Mouse (Mus musculus): ENCODE results near the gene Atp2a1. TPM values are rescaled to one million over a fixed set of nuclear protein-coding genes. Genes with fewer than 3 reads are reported as not detected.

Gene Atp2a1
- polyA plus RNA-seq (2021; fragmentation: Nextera tagmentation): 0.13 and 0.16 TPM in 2 replicates
- long read RNA-seq, experiment 1: 0 reads
- long read RNA-seq, experiment 2: 0 reads

DNA sequence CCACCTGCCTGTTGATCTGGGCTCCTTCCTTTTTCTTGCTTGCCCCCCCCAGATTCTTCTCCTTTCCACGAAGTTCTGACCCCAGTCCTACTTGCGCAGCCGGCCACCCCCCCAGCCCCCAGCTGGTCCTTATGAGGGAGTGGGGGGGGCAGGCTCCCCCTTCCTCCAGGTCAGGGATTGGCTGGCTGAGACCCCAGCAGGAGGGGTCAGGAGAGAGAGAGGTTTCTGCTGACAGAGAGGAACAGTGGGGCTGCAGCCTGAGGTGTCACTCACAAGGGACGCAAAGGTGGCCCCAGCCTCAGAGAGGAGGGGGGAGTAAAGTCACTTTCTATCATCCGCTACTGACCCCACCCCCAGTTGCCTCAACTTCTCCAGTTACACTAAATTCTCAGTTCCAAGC lies at the start of gene Atp2a1:
Gene Atp2a1, minus strand, starts transcription at position 105 of the 400 bp plus-strand sequence.

DNA sequence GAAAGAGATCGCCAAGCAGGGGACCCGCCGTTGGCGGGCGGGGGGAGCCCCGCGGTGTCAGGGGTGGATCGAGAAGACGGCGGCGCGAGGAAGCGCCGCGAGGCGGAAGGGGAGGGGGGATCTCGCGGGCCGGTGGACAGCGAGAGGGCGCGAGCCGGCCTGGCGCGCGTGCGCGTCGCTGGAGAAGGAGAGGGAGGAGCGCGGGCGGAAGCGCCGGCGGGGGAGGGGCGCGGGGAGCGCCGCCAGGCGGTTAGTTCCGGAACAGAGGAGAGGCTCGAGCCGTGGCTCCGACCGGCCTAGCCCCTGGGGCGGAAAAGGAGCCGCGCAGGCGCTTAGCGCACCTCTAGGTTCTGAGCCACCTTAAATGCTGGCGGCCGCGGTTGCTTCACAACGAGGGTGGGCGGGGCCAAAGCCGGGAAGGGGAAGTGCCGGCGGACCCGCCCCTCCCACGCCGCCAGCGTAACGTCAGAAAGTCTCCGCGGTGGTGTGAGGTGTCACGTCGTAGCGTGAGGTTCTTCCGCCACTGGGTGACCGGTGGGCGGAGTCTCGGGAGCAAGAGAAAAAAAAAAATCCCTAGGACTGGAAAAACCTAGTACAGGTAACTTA lies 40.5 kb upstream of the Atp2a1 start, which contains the start of gene Atxn2l:
Gene Atxn2l, minus strand, starts transcription at position 165 of the 606 bp plus-strand sequence.

DNA sequence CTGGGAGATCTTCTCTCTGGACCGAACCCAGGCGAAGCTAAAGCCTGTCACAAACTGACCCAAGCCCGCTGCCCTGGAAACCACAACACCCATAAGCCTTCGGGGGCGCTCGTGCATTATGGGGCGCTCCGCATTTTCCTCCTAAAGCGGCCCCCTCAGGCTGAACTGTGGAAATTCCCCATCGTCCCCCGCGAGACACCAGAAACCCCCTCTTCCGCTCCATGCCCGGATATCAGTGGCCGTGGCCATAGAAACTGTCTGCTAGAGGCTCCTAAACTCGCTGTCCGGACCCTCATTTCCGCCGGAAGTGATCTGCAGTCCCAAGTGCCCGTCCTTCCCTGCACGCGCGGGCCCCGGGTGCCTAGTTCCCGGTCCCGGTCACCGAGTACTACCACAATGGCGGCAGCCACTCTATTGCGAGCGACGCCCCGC lies 24.2 kb upstream of the Atp2a1 start, which contains the start of gene Tufm:
Gene Tufm, plus strand, starts transcription at position 310 of the 432 bp plus-strand sequence.

DNA sequence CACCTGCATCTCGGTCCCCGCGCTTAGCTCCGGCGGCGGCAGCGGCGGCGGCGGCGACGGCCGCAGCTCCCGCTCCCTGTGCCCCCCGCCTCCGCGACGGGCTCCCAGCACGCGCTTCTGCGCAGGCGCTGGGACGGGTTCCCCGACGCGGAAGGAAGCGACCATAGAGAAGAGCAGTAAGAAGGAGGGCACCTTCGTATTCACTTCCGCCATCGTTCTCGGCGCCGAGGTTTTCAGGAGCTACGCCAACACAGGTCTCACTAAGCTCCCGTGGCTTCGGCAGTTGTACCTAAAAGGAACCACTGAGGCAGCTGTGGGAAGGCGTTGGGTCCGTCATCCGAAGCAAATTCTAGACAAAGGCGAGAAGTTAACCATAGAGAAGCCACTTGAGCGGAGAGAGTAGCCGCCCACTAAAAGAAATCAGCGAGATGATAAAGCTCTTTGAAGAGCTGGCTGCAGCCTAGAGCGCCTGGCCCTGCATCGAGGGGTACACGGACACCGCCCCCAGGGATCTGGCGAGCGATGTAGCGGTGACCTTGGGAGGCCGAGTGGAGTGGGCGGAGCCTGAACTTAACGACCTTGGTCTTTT lies 12.2 kb upstream of the Atp2a1 start, which contains the start of gene Sh2b1:
Gene Sh2b1, minus strand, starts transcription at position 432 of the 589 bp plus-strand sequence.

DNA sequence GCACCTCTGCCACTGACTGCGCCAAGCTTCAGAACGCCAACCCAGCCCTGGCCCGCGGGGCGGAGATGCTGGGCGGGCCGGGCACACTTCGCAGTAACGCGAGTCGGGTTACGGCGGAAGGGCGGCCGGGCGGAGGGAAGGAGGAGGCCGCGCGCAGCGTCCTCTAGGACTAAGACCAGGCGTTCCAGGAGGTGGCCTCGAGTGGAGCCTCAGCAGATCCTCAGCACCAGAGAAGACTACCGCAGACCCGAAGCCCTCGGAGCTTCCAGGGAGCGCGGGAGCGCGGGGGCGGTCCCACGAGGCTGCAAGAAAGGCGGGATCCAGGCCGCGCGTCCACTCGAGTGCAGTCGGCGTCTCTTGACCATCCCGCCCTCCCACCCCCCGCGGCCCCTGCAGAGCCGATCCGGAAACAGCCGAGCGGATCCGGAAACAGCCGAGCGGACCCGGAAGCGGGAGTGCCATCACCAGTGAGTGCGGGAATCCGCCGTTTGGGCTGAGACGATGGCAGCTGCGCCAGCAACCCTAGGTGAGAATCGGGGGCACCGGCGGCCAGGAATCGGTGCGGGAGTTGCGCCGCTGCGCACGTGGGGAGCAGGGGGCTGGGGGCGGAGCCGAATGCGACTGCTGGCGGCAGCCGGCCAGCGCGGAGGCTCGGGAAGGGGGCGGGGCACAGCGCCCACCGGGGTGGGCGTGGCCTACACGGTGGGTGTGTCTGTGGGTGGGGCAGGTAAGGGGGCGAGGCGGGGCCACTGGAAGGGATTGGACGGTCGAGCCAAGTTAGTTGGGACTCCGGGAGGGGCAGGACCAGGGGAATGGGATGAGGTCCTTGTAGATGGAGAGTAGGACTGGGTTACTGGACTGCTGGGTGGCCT lies 34.0 kb downstream of the Atp2a1 start, which contains the start of gene Rabep2:
Gene Rabep2, plus strand, starts transcription at position 129 of the 872 bp plus-strand sequence.

DNA sequence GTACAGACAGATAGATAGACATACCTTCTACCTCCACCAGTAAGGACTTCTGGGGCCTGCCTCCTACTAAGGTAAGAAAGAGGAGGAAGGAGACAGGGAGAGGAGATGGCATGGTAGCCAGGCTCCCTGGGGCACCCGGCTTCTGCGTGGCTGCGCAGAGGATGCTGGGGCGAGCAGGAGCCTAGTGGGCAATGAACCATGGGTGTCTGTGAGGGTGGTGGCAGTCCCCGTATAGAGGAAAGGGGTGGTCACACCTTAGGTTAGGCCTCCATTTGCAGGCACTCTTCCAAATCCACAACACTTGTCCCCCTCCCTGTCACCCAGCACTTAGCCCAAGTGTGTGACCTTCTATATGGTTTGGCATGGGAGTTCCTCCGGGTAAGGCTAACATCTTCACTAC lies 48.2 kb downstream of the Atp2a1 start, which contains the start of gene Cd19:
Gene Cd19, minus strand, starts transcription at position 165 of the 400 bp plus-strand sequence.

DNA sequence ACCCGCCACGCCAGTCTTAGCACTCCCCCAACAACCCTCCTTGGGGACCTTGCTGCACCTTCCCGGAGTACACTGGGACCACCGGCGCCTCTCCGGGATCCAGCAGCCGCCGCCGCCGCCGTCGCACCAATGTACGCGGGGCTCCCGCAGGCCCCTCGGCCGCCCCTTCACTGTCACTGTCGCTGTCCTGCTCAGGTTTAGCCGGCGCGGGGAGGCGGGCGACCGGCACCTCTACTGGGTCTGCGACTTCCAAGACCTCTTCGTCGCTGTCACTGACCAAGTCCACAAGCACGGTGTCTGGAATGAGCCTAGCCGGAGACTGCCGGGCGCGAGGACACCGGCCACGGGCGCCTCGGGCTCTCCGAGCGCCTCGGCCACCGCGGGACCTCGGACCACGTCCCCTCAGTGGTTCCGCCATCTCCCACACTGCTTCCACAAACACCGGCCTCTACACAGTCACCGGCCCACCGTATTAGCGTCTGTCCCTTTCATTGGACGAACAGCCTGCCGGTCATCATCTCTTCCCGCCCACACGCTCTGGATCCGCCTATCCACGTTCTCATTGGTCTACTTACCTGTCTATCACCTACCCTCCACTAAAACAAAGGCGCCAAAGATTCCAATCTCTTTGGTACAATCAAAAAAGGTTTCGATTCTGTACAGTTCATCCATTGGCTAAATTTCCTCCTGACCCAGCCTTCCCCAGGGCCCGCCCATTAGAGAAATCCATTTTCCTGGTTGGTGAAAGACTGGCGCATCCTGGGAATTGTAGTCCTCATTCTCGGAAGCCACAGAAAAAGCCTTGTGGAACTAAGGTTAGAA lies 66.4 kb downstream of the Atp2a1 start, which contains the start of gene Nfatc2ip:
Gene Nfatc2ip, minus strand, starts transcription at position 440 of the 822 bp plus-strand sequence.

Other genes starting within 250 kb of the Atp2a1 start
- 4.8 and 5.6 TPM in 2 replicates for gene Sbk1, start 190.5 kb downstream of the Atp2a1 start, polyA plus RNA-seq (2021; fragmentation: Nextera tagmentation)
- 0.11 TPM in 1 of 2 replicates, not detected in the other for gene Lat, start 93.5 kb downstream of the Atp2a1 start, polyA plus RNA-seq (2021; fragmentation: Nextera tagmentation)
- gene Spns1, start 85.7 kb downstream of the Atp2a1 start, polyA plus RNA-seq (2021; fragmentation: Nextera tagmentation): 61.0 and 66.9 TPM in 2 replicates
- gene Nfatc2ip, start 66.4 kb downstream of the Atp2a1 start, polyA plus RNA-seq (2021; fragmentation: Nextera tagmentation): 0.82 and 1.1 TPM in 2 replicates
- not detected in 2 replicates for gene Cd19, start 48.2 kb downstream of the Atp2a1 start, polyA plus RNA-seq (2021; fragmentation: Nextera tagmentation)
- gene Rabep2, start 34.3 kb downstream of the Atp2a1 start, polyA plus RNA-seq (2021; fragmentation: Nextera tagmentation): 7.5 and 8.5 TPM in 2 replicates
- gene Sh2b1, start 12.3 kb upstream of the Atp2a1 start, polyA plus RNA-seq (2021; fragmentation: Nextera tagmentation): 32.6 and 36.0 TPM in 2 replicates
- gene Tufm, start 24.3 kb upstream of the Atp2a1 start, polyA plus RNA-seq (2021; fragmentation: Nextera tagmentation): 84.1 and 87.2 TPM in 2 replicates
- 36.7 and 53.5 TPM in 2 replicates for gene Atxn2l, start 40.3 kb upstream of the Atp2a1 start, polyA plus RNA-seq (2021; fragmentation: Nextera tagmentation)
- gene Eif3c, start 103.3 kb upstream of the Atp2a1 start, polyA plus RNA-seq (2021; fragmentation: Nextera tagmentation): 220 and 222 TPM in 2 replicates
- 0.18 and 0.43 TPM in 2 replicates for gene Apobr, start 121.8 kb upstream of the Atp2a1 start, polyA plus RNA-seq (2021; fragmentation: Nextera tagmentation)
- 14.4 and 15.6 TPM in 2 replicates for gene Cln3, start 122.7 kb upstream of the Atp2a1 start, polyA plus RNA-seq (2021; fragmentation: Nextera tagmentation)
- not detected in 2 replicates for gene Il27, start 131.8 kb upstream of the Atp2a1 start, polyA plus RNA-seq (2021; fragmentation: Nextera tagmentation)
- 23.0 and 25.6 TPM in 2 replicates for gene Nupr1, start 167.8 kb upstream of the Atp2a1 start, polyA plus RNA-seq (2021; fragmentation: Nextera tagmentation)
- 29.6 and 29.9 TPM in 2 replicates for gene Sgf29, start 186.2 kb upstream of the Atp2a1 start, polyA plus RNA-seq (2021; fragmentation: Nextera tagmentation)
- gene Sult1a1, start 213.3 kb upstream of the Atp2a1 start, polyA plus RNA-seq (2021; fragmentation: Nextera tagmentation): 11.5 and 17.2 TPM in 2 replicates
- gene Bola2, start 232.3 kb upstream of the Atp2a1 start, polyA plus RNA-seq (2021; fragmentation: Nextera tagmentation): 280 and 281 TPM in 2 replicates
- gene Slx1b, start 232.7 kb upstream of the Atp2a1 start, polyA plus RNA-seq (2021; fragmentation: Nextera tagmentation): 6.3 and 7.9 TPM in 2 replicates
- gene Coro1a, start 244.7 kb upstream of the Atp2a1 start, polyA plus RNA-seq (2021; fragmentation: Nextera tagmentation): 113 and 139 TPM in 2 replicates

All from layer of hippocampus, adult 6 months (tissue).